Mouse (Mus musculus) kidney, postnatal 36 days (tissue): ENCODE results near the gene Fnbp1l.

Experiments
- DNase-seq, 2 experiments: peaks; one replicate each; pipeline ENCODE4 v3.0.0; 2021 to 2022; ENCODE audit warnings: mixed read lengths in 2 of 2

The Fnbp1l gene

DNA sequence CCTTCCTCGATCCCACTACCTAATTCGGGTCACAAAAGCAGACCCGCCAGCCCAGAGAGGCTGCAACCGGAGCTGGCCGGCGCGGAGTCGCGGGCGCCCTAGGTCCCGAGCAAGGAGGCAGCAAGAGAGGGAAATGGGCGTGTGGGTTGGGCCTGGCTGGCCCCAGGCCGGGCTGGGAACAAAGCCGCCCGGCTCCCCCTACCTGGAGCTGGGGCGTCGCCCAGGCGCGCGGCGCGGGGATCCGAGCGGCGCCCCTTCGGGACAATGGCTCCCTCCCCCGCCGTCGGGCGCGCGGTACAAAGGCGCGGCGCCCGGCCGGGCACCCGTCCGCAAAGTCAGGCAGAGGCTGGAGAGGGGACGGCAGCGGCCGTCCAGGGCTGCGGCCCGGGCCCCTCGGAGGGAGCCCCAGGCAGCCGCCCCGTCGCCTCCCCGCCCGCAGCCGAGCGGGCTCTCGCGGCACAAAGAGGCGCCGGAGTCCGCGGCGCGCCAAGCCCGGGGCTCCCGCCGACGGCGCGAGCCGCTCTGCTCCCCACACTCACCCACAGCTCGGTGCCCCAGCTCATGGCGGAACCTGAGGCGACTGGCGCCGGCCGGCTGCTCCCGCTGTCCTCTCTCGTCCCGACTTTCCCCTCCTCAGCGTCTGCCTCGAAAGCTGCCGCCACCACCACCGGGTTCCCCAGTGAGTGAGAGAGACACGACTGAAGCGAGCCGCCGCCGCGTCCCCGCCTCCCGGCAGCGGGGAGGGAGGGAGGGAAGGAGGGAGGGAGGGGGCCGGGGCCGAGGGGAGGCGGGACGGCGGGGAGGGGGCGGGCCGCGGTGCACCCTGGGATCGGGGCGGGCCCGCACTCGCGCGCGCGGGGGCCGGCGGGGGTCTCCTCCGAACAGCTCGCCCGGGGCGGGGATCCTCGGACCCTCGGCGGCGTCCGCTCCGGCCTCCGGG lies at the start of gene Fnbp1l:
Fnbp1l (minus strand) TSS at position 725 of the 940 bp plus-strand sequence.
- peak; percentile 82 to 90 for DNase-seq

DNA sequence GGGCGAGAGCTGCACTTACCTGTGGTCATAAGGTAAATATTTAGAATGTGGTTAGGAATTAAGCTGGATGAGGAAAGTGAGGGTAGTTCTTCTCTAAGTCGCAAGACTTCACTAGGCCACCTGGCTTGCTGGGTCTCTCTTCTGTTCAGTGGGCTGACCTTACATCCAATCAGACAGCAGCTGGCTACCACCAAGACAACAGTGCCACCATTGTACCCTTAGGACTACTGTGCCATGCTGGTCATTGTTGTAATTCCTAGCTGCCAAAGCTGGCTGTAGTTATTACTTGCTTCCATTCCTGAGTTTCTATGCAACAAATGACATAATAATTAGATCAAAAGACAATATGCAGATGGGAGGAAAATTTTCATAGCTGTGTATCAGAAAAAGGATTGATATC lies 41.3 kb upstream of the Fnbp1l start:
- DNase-seq, result no peak

GRCm38 (mm10) chr3:122659261-122659917 lies 39.9 kb upstream of the Fnbp1l start:
- no peak for DNase-seq

- peak; percentile 48 to 57 for DNase-seq
Observed at GRCm38 (mm10) chr3:122647195-122647837, 27.8 kb upstream of the Fnbp1l start.

GRCm38 (mm10) chr3:122640286-122640685 lies 20.8 kb upstream of the Fnbp1l start:
- no peak for DNase-seq

GRCm38 (mm10) chr3:122639197-122639475 lies 19.6 kb upstream of the Fnbp1l start:
- no peak for DNase-seq

- peak; percentile 98 to 99 for DNase-seq
Observed at GRCm38 (mm10) chr3:122638329-122639196, 19.0 kb upstream of the Fnbp1l start.

DNA sequence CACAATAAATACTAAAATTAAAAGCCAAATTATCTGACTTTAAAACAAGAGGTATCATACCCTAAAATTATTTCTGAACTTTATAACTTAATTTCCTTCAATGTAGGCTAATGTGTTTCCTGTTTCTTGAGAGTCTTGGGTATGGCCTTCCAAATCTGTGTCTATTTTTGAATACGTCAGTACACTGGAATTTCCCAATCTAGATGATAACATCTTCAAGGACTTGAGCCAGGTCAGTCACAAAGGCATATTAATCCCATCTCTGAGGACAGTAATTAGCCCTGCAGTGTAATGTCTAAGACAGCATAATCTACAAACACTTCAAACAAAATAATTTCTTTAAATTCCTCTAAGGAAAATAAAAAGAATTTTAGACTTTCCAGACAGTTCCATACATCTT lies 17.8 kb upstream of the Fnbp1l start:
- DNase-seq, result no peak

DNA sequence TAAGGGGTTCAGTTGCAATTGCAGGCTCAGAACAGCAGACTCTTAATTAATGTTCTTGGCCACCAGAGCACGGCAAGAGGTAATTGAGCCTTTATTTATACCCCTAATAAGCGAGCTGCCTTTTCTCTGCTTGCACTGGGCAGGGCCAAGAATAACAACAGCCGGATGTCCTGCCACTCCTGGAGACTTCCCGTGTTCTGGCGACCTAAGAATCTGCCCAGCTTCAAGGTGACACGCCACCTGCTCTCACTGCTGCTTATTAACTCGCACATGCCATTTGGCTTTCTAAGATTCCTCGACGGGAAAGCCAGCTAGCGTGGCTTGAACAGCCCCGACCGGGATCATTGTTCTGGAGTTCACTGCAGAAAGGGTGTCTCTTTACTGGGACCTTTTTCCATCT lies 15.7 kb upstream of the Fnbp1l start:
- DNase-seq, result peak; percentile 69 to 79

DNA sequence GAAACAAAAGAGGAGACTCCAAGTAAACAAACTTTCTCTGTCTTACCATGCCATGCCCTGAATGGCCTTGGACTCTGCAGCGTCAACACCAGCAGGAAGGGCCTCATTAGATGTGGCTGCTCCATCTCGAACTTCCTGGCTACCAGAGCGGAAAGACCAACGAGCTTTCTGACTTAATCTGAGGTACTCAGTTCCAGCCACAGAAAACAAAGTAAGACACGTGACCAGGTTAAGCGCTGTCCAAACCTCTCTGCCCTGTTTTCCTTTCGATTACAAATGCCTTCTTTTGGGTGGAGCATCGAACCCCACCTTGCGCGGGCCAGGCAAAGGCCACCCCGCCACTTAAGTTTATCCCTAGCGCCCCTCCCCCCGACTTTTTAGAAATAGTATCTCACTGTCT lies 10.1 kb upstream of the Fnbp1l start:
- DNase-seq, result peak; percentile 72 to 82

- no peak for DNase-seq
Observed at GRCm38 (mm10) chr3:122628956-122629355, 9.4 kb upstream of the Fnbp1l start.

GRCm38 (mm10) chr3:122628546-122628945 lies 9.0 kb upstream of the Fnbp1l start:
- no peak for DNase-seq

DNA sequence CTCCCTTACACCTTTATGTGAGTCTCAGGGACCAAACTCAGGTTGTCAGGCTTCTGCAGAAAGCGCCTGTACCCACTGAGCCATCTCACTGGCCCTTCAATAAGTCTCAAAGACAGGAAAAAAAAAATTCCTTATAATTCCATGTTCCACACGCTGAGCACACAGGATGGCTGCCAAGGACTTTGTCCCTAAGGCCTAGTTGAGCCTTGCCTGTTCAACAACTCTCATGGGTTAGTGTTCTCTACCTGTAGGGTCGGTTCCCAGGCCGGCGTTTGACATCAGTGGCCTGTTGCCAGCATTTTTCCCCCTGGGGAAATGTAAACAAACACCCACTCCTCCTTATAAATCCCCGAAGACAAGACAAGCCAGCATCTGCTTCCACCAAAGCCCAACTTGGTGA lies 8.3 kb upstream of the Fnbp1l start:
- DNase-seq, result peak; percentile 52 to 63

DNA sequence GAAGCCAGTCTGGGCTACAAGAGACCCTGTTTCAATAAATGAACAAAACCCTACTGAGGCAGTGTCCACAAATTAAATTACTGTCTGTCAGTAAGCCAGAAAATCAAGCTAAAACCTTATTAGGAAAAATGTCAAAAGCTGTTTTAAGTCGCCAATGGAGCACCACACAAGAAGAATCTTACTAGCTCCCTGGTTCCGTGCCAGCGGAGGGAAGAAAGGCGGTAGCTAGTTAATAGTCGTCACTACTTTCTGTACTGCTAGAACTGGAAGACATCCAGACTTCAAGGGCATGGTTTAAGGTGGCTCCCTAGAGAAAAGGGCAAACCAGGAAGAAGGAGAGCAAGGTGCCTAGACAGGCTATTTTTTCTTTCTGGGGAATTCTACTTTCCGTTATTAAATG lies 5.1 kb upstream of the Fnbp1l start:
- DNase-seq, result peak; percentile 92 to 94

DNA sequence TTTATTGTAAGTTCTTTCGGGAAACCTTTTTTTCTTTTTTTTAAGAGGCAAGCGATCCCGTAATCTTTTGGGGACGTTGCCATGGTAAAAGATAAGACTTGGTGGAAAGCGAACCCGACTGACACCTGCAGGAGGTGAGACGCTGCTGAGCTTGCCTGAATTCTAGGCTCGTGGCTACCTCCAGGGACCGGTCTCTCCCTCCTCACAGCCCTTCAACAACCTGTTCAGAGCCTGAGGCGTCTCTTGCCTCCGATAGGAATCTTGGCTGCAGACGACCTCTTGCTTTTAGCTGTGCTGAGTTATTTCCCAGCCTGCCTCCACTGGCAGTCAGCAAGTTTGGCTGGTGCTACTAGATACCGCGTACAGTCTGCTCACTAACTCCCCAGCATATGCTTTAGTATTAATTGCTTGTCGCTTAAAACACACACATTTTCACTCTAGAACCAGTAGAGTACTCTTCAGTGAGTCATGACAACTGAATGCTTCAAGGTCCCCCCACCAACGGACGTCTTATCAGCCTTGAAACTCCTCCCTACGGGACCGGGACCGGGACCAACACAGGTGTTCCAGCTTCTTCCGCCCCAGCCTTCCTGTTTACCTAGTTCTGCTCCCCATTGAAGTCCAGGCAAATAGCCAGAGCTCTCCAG lies 893 bp upstream of the Fnbp1l start:
- peak; percentile 77 to 81 for DNase-seq

DNA sequence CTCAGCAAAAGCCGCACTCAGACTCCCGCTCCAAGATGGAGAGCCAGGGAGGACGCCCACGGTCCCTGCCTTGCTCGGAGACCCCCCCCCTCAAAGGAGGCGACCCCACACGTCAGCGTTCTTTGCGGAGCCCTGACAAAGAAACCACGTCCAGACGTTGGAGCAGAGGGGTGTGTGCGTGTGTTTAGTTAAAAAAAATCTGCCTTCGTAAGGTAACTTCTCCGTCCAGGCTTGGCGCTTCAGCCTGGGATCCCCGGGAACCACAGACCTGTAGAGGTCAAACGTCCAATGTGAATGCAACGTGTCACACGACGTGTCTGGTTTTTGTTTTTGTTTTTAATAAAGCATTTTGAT lies 393 bp upstream of the Fnbp1l start:
- DNase-seq, result peak; percentile 35 to 65

DNA sequence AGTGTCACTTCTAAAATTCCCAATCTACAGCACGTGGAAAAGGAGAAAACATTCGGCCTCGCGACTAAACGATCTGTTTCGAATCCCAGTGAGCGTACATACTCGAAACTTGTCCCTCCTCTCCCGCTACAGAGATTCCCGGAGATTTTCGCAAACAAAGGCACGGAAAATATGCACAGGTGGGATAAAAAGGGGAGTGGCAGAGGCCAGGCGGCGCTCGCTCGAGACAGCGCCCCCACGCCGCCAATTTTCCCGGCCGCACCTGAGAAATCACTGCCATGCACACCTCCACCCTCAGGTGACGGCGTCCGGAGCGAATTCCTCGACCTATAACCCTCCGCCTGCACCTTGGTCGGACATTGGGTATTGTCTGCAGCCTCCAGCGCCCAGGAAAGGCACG lies 1.1 kb downstream of the Fnbp1l start:
- DNase-seq, result peak; percentile 72 to 86

DNA sequence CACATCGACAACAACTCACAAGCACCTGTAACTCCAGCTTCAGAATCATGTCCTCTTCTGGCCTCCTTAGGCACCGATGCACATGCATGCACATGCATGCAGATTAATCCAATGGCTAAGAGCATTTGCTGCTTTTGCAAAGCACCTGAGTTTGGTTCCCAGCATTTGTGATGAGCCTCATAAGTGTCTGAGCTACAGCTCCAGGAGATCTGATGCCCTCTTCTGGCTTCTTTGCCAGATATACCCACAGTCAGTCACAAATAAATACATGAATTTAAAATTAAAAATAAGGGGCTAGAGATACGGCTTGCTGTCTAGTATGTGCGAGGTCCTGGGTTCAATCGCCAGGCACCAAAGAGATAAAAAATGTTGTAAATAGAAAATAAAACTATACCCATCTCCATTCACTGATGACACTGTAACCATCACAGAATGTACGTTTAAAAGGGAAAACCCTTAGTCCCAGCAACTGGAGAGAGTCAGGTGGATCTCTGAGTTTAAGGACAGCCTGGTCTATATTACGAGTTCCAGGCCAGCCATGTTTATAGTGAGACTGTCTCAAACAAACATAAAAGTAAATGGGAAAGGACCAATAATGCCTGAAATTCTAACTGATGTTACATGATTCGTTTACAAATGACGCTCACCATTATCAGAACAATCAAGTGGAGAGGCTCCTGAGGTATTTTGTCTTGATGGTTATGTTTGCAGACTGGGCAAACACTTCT lies 1.7 kb downstream of the Fnbp1l start:
- DNase-seq, result peak in 1 of 2 experiments; percentile 18

GRCm38 (mm10) chr3:122612537-122612936 lies 7.0 kb downstream of the Fnbp1l start:
- no peak for DNase-seq

DNA sequence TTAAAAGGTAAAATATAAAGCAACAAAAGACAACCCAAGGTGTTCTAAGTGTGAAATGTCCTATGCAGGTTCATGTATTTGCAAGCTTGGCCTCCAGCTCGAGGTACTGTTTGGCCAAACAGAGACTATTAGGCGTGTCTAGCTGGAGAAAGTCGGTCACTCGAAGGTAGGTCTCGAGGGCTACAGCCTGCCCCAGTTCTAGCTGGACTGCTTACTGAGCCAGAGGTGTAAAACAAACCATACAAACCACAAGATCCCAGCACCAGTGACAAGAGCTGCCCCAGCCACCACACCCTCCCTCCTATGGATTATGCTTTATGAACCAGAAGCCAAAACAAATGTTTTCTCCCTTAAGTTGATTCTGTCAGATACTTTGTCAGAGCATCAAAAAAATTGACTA lies 7.8 kb downstream of the Fnbp1l start:
- no peak for DNase-seq

DNA sequence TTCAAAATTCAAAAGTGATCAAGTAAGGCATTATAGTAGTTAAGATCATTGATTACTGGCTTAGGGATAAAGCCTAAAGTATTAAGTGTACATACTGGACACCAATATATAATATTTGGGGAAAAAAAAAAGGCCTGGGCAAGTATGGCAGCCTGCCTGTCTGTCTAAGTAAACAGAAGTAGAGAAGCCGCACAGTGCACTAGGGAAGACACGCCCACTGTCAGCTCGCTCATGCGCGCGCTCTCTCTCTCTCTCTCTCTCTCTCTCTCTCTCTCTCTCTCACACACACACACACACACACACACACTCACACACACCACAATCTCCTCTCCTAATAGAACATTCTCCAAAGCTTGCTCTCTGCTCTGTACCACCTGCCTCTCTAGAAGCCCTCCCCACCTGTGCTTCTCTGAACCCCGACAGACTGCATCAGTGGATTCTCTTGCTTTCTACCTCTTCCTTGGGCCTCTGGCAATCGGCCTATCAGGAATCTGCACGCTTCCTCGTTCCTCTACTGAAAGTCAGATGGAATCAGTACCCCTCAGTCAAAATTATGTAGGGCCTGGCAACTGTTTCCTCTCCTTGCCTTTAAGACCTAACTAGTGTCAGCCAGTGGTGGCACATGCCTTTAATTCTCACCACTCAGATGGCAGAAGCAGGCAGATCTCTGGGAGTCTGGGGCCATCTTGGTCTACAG lies 13.3 kb downstream of the Fnbp1l start:
- no peak for DNase-seq
